Mouse (Mus musculus): ENCODE measurements at regions not wholly inside any gene's neighbourhood (a gene's known extent, or its start where the extent isn't known, plus 50 kb on each side); places are given as distances from the start of the nearest gene placed in this dataset.

- no peak for ATAC-seq (replicated peaks in 1 of 2; ENCODE audit: insufficient read depth in 1 of 2, low FRiP score in 2 of 2, low TSS enrichment in 1 of 2, low read depth in 1 of 2, poor library complexity in 2 of 2, severe bottlenecking in 2 of 2)
These were observed 57.3 kb downstream of the Edn1 start for GRCm38 (mm10) chr13:42358588-42358987.

DNA sequence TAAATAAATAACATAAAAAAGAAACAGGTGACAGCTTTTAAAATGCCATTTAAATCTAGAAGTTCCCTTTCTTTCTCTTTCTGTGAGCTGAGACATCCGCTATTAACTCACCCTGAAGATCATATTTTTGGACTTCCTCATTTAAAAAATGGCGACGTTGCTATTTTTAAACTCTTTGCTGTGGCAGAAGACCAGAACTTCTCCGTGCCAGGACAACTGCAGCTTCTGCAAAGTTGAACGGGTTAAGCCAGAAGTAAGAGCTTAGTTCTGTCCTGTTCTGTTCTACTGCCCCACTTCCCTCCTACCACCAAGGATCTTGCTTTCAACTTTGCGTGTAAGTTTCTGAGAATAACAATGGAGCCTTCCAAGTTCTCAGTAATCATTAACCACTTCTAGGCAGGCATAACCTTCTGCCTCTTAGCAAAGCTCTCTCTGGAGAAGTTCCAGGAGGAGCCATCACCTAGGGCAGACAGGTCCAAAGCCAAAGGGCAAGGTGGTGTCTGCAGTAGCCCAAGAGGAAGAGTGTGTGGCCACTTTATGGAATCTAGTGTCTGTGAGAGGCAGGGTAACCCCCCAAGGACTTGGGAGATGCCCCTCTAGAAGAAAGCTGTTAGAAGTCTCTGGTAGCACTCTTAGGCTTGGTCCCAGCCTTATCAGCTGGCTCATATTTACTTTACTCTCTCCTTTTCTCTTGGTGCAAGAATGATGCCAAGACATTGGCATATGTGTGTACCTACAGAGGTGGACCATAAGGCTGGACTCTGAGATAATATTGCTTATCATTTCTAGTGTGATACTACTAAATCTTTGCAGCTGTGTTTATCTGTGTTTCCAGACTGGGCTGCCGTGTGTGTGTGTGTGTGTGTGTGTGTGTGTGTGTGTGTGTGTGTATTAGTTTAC is 66.6 kb downstream of the Edn1 start:
- peak; percentile 67 to 69 for ATAC-seq (replicated peaks in 1 of 2; ENCODE audit: insufficient read depth in 1 of 2, low FRiP score in 2 of 2, low TSS enrichment in 1 of 2, low read depth in 1 of 2, poor library complexity in 2 of 2, severe bottlenecking in 2 of 2)

- no peak for ATAC-seq (replicated peaks in 1 of 2; ENCODE audit: insufficient read depth in 1 of 2, low FRiP score in 2 of 2, low TSS enrichment in 1 of 2, low read depth in 1 of 2, poor library complexity in 2 of 2, severe bottlenecking in 2 of 2)
These were observed 68.5 kb downstream of the Edn1 start for GRCm38 (mm10) chr13:42369826-42370225.

- ATAC-seq (replicated peaks in 1 of 2; ENCODE audit: insufficient read depth in 1 of 2, low FRiP score in 2 of 2, low TSS enrichment in 1 of 2, low read depth in 1 of 2, poor library complexity in 2 of 2, severe bottlenecking in 2 of 2) = no peak
These were observed 70.9 kb downstream of the Edn1 start for GRCm38 (mm10) chr13:42372201-42372600.

- ATAC-seq (replicated peaks in 1 of 2; ENCODE audit: insufficient read depth in 1 of 2, low FRiP score in 2 of 2, low TSS enrichment in 1 of 2, low read depth in 1 of 2, poor library complexity in 2 of 2, severe bottlenecking in 2 of 2) = peak; percentile 46 to 68; a peak in 2 of 4 replicates
These were observed 72.9 kb downstream of the Edn1 start for GRCm38 (mm10) chr13:42374181-42374596.

- no peak for ATAC-seq (replicated peaks in 1 of 2; ENCODE audit: insufficient read depth in 1 of 2, low FRiP score in 2 of 2, low TSS enrichment in 1 of 2, low read depth in 1 of 2, poor library complexity in 2 of 2, severe bottlenecking in 2 of 2)
These were observed 78.4 kb downstream of the Edn1 start for GRCm38 (mm10) chr13:42379675-42380074.

GRCm38 (mm10) chr13:42383099-42383498 is 81.8 kb downstream of the Edn1 start:
- ATAC-seq (replicated peaks in 1 of 2; ENCODE audit: insufficient read depth in 1 of 2, low FRiP score in 2 of 2, low TSS enrichment in 1 of 2, low read depth in 1 of 2, poor library complexity in 2 of 2, severe bottlenecking in 2 of 2) = no peak

GRCm38 (mm10) chr13:42390389-42390788 is 89.1 kb downstream of the Edn1 start:
- no peak for ATAC-seq (replicated peaks in 1 of 2; ENCODE audit: insufficient read depth in 1 of 2, low FRiP score in 2 of 2, low TSS enrichment in 1 of 2, low read depth in 1 of 2, poor library complexity in 2 of 2, severe bottlenecking in 2 of 2)

GRCm38 (mm10) chr13:42391330-42392005 is 90.2 kb downstream of the Edn1 start:
- no peak for ATAC-seq (replicated peaks in 1 of 2; ENCODE audit: insufficient read depth in 1 of 2, low FRiP score in 2 of 2, low TSS enrichment in 1 of 2, low read depth in 1 of 2, poor library complexity in 2 of 2, severe bottlenecking in 2 of 2)

- peak in 1 of 2 experiments; percentile 45; a peak in 1 of 4 replicates for ATAC-seq (replicated peaks in 1 of 2; ENCODE audit: insufficient read depth in 1 of 2, low FRiP score in 2 of 2, low TSS enrichment in 1 of 2, low read depth in 1 of 2, poor library complexity in 2 of 2, severe bottlenecking in 2 of 2)
These were observed 91.4 kb downstream of the Edn1 start for GRCm38 (mm10) chr13:42392701-42393100.

GRCm38 (mm10) chr13:42394572-42394971 is 93.3 kb downstream of the Edn1 start:
- peak in 1 of 2 experiments; percentile 48; a peak in 1 of 4 replicates for ATAC-seq (replicated peaks in 1 of 2; ENCODE audit: insufficient read depth in 1 of 2, low FRiP score in 2 of 2, low TSS enrichment in 1 of 2, low read depth in 1 of 2, poor library complexity in 2 of 2, severe bottlenecking in 2 of 2)

GRCm38 (mm10) chr13:42401513-42401912 is 100.2 kb downstream of the Edn1 start:
- no peak for ATAC-seq (replicated peaks in 1 of 2; ENCODE audit: insufficient read depth in 1 of 2, low FRiP score in 2 of 2, low TSS enrichment in 1 of 2, low read depth in 1 of 2, poor library complexity in 2 of 2, severe bottlenecking in 2 of 2)

GRCm38 (mm10) chr13:42403231-42404020 is 102.2 kb downstream of the Edn1 start:
- ATAC-seq (replicated peaks in 1 of 2; ENCODE audit: insufficient read depth in 1 of 2, low FRiP score in 2 of 2, low TSS enrichment in 1 of 2, low read depth in 1 of 2, poor library complexity in 2 of 2, severe bottlenecking in 2 of 2) = no peak

GRCm38 (mm10) chr13:42412652-42413282 is 111.5 kb downstream of the Edn1 start:
- no peak for ATAC-seq (replicated peaks in 1 of 2; ENCODE audit: insufficient read depth in 1 of 2, low FRiP score in 2 of 2, low TSS enrichment in 1 of 2, low read depth in 1 of 2, poor library complexity in 2 of 2, severe bottlenecking in 2 of 2)

DNA sequence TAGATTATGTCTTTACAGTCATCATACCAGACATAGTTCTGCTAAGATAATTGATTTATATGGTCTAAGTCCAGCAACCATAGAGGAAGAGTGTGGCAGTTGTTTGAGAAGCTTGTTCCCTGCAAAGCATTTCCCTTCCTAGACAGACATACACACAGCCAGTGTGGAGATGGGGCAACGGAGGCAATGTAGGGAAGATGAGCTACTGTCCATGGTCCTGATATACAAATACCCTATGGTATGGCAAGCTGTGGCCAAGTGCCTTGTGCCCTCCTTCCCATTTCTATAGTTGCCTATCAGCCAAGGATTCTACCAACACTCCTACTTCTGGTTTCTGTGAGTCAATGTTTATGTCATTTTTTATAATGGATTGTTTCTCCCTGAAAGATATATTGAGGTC is 145.6 kb downstream of the Edn1 start:
- no peak for ATAC-seq (replicated peaks in 1 of 2; ENCODE audit: insufficient read depth in 1 of 2, low FRiP score in 2 of 2, low TSS enrichment in 1 of 2, low read depth in 1 of 2, poor library complexity in 2 of 2, severe bottlenecking in 2 of 2)

GRCm38 (mm10) chr13:42453665-42454064 is 152.4 kb downstream of the Edn1 start:
- ATAC-seq (replicated peaks in 1 of 2; ENCODE audit: insufficient read depth in 1 of 2, low FRiP score in 2 of 2, low TSS enrichment in 1 of 2, low read depth in 1 of 2, poor library complexity in 2 of 2, severe bottlenecking in 2 of 2) = no peak

GRCm38 (mm10) chr13:42459892-42460291 is 158.6 kb downstream of the Edn1 start:
- ATAC-seq (replicated peaks in 1 of 2; ENCODE audit: insufficient read depth in 1 of 2, low FRiP score in 2 of 2, low TSS enrichment in 1 of 2, low read depth in 1 of 2, poor library complexity in 2 of 2, severe bottlenecking in 2 of 2) = no peak

Data from hematopoietic stem cell, adult 5-6 weeks (primary cell).